Mouse (Mus musculus): ENCODE measurements at regions not wholly inside any gene's neighbourhood (a gene's known extent, or its start where the extent isn't known, plus 50 kb on each side); places are given as distances from the start of the nearest gene placed in this dataset.

GRCm38 (mm10) chr16:87802317-87802716 is 103.6 kb downstream of the Bach1 start:
- TF ChIP-seq POLR2A (IDR thresholded peaks at IDR 0.05; ENCODE audit: insufficient read length, low read depth) (no peak), TCF3 (IDR thresholded peaks at IDR 0.05; ENCODE audit: insufficient read length, low read depth) (no peak), MYOD1 (IDR thresholded peaks at IDR 0.05; ENCODE audit: control insufficient read depth in 1 of 3, insufficient read length in 2 of 3, low read depth in 2 of 3) (no peak), MAX (IDR thresholded peaks at IDR 0.05; ENCODE audit: low read depth) (no peak), E2F4 (IDR thresholded peaks at IDR 0.05; ENCODE audit: insufficient read depth) (no peak), TCF12 (IDR thresholded peaks at IDR 0.05; ENCODE audit: insufficient read depth, poor library complexity, severe bottlenecking) (no peak)
